Comparison of ENCODE assay signal across 18 mouse cellular contexts in genomic region chr4:33823850-33824249, GRCm38 (mm10).
A peak's percentile ranks its signal among the peaks of the same experiment; 100 is the strongest.
DNase-seq lines count a peak whose midpoint lies in the region; ATAC-seq and TF ChIP-seq lines count a peak whose summit lies in the region.
"Had no signal": no experiment of that assay in that cellular context is flagged by ENCODE, and none has a peak within 500 bp of the region (broad histone marks: within the 10 kb centered on the region; RNA-seq: fewer than 3 reads in every experiment).

No protein-coding gene starts in this region.

- in situ Hi-C loops in ES-E14 (cut with MboI; ENCODE audit: low sequenced_read_pairs in 2 of 2, unreplicated experiment in 2 of 2), result no loop called here

- no peaks in the 10 kb centered on the region for H3K9me3 ChIP-seq in kidney, postnatal 0 days (replicated peaks; ENCODE audit: low read length)
- H3K9me3 ChIP-seq in kidney, embryonic 15.5 days (replicated peaks), result no peaks in the 10 kb centered on the region
- H3K9me3 ChIP-seq in ES-E14 (ENCODE audit: control insufficient read depth, insufficient read depth, low read depth, low read length), result no peaks in the 10 kb centered on the region
- H3K9me3 ChIP-seq: embryonic facial prominence, embryonic 13.5 days; forebrain, embryonic 10.5 days; heart, embryonic 10.5 days; liver, embryonic 13.5 days; neural tube, embryonic 15.5 days had no signal

- no peak overlapping the region for H3K4me2 ChIP-seq in kidney, postnatal 0 days (ENCODE audit: low read length)
- H3K4me2 ChIP-seq in kidney, embryonic 15.5 days, result no peak overlapping the region
- H3K4me2 ChIP-seq: embryonic facial prominence, embryonic 13.5 days; liver, embryonic 13.5 days; neural tube, embryonic 15.5 days had no signal

- TF ChIP-seq CTCF in kidney, postnatal 0 days (IDR thresholded peaks at IDR 0.05; ENCODE audit: low read depth), result no peak

- H3K36me3 ChIP-seq in kidney, postnatal 0 days (ENCODE audit: insufficient read depth, low read length), result no peaks in the 10 kb centered on the region
- H3K36me3 ChIP-seq in kidney, embryonic 15.5 days, result no peaks in the 10 kb centered on the region
- H3K36me3 ChIP-seq in ES-E14 (ENCODE audit: control insufficient read depth, insufficient read depth, low read length, poor library complexity, severe bottlenecking), result no peaks in the 10 kb centered on the region
- H3K36me3 ChIP-seq: embryonic facial prominence, embryonic 13.5 days; forebrain, embryonic 10.5 days; heart, embryonic 10.5 days; liver, embryonic 13.5 days; neural tube, embryonic 15.5 days had no signal

- H3K4me3 ChIP-seq in kidney, postnatal 0 days (replicated peaks; ENCODE audit: low read depth, low read length), result no peak overlapping the region
- H3K4me3 ChIP-seq in kidney, embryonic 15.5 days (replicated peaks), result no peak overlapping the region
- H3K4me3 ChIP-seq in ES-E14 (ENCODE audit: insufficient read depth in 1 of 2, low read depth in 1 of 2, low read length in 2 of 2, poor library complexity in 1 of 2, severe bottlenecking in 1 of 2), result no peak overlapping the region
- H3K4me3 ChIP-seq: embryonic facial prominence, embryonic 13.5 days; forebrain, embryonic 10.5 days; heart, embryonic 10.5 days; liver, embryonic 13.5 days; neural tube, embryonic 15.5 days had no signal

- H3K4me1 ChIP-seq in kidney, postnatal 0 days (replicated peaks; ENCODE audit: insufficient read depth, low read length), result no peaks in the 10 kb centered on the region
- 0 out of 2 replicates have a peak, but pooled peaks cover 5% of the 10 kb centered on the region for H3K4me1 ChIP-seq in kidney, embryonic 15.5 days
- H3K4me1 ChIP-seq in ES-E14 (ENCODE audit: control insufficient read depth in 2 of 2, insufficient read depth in 2 of 2, low read length in 2 of 2, poor library complexity in 1 of 2), result no peaks in the 10 kb centered on the region; a peak in 1 of 4 replicates
- H3K4me1 ChIP-seq: embryonic facial prominence, embryonic 13.5 days; heart, embryonic 10.5 days; liver, embryonic 13.5 days had no signal

- H3K27ac ChIP-seq in kidney, postnatal 0 days, result no peak overlapping the region
- H3K27ac ChIP-seq in kidney, embryonic 15.5 days, result no peak overlapping the region
- no peak overlapping the region; the same call in 1 of the 2 replicates for H3K27ac ChIP-seq in ES-E14 (ENCODE audit: insufficient read depth, low read depth, low read length, poor library complexity, severe bottlenecking)
- H3K27ac ChIP-seq: embryonic facial prominence, embryonic 13.5 days; forebrain, embryonic 10.5 days; heart, embryonic 10.5 days; liver, embryonic 13.5 days; neural tube, embryonic 15.5 days had no signal

- ATAC-seq in kidney, postnatal 0 days (replicated peaks; ENCODE audit: low FRiP score, low read depth), result no peak
- ATAC-seq in kidney, embryonic 15.5 days (replicated peaks; ENCODE audit: low FRiP score), result no peak; the same call in 1 of the 2 replicates

- no peak overlapping the region for H3K9ac ChIP-seq in kidney, postnatal 0 days (ENCODE audit: low read depth, low read length)
- H3K9ac ChIP-seq in kidney, embryonic 15.5 days, result no peak overlapping the region
- H3K9ac ChIP-seq in ES-E14 (ENCODE audit: insufficient read depth, low read depth, low read length, poor library complexity, severe bottlenecking), result no peak overlapping the region
- H3K9ac ChIP-seq: embryonic facial prominence, embryonic 13.5 days; liver, embryonic 13.5 days; neural tube, embryonic 15.5 days had no signal

- peak; percentile 42 for DNase-seq in kidney, postnatal 0 days (ENCODE audit: low spot score)
- peak; percentile 72 for DNase-seq in ES-E14 (ENCODE audit: low read depth, low spot score)
- peak; percentile 37 for DNase-seq in embryo, embryonic 10 days (ENCODE audit: low spot score)
- peak; percentile 50 for DNase-seq in mesoderm, embryonic 11.5 days (ENCODE audit: low read depth, low spot score)
- DNase-seq in frontal cortex, postnatal 36 days (ENCODE audit: low spot score in 2 of 2), result no peak
- DNase-seq in lung, postnatal 25 days (ENCODE audit: low spot score), result no peak
- DNase-seq: adrenal gland, postnatal 14 days; cerebellum, adult 11-12 months; cerebellum, postnatal 25 days; gastrocnemius, postnatal 14 days; kidney, adult 18-20 months; kidney, postnatal 4 days; liver, embryonic 13.5 days had no signal

- 3% methylated on average over 5 of the region's 5 CpGs for WGBS in kidney, postnatal 0 days
- 0% methylated on average over 5 of the region's 5 CpGs for WGBS in kidney, embryonic 15.5 days

- H3K27me3 ChIP-seq in kidney, postnatal 0 days (ENCODE audit: insufficient read depth, low read length), result no peaks in the 10 kb centered on the region
- H3K27me3 ChIP-seq in kidney, embryonic 15.5 days, result no peaks in the 10 kb centered on the region
- H3K27me3 ChIP-seq: embryonic facial prominence, embryonic 13.5 days; liver, embryonic 13.5 days; neural tube, embryonic 15.5 days had no signal

TF ChIP-seq in ES-E14, 5 proteins besides CTCF, POLR2A, EP300 and RAD21:
- TF ChIP-seq MAFK (IDR thresholded peaks at IDR 0.05; ENCODE audit: insufficient read depth, low read depth, low read length) (0 out of 2 replicates have a peak, but pooled peaks have one; percentile 27), ZNF384 (IDR thresholded peaks at IDR 0.05; ENCODE audit: low read depth, low read length) (peak; percentile 96), ZC3H11A (IDR thresholded peaks at IDR 0.05; ENCODE audit: borderline replicate concordance, low read depth, low read length) (no peak), HCFC1 (IDR thresholded peaks at IDR 0.05; ENCODE audit: borderline replicate concordance, insufficient read depth, low read length) (no peak), CHD2 (IDR thresholded peaks at IDR 0.05; ENCODE audit: low read depth, low read length) (no peak; the same call in 1 of the 2 replicates)

Comparison
In these comparisons a context has a peak if more than half of its experiments do, and no peak if none do; other contexts are left out.
1. DNase-seq: peak in kidney, postnatal 0 days (single experiment), ES-E14 (single experiment), embryo, embryonic 10 days (single experiment) and mesoderm, embryonic 11.5 days (single experiment); none in frontal cortex, postnatal 36 days (0 of 2) and lung, postnatal 25 days (single experiment).